Mouse (Mus musculus): ENCODE measurements around the gene Ephb3. TPM values are rescaled to one million over a fixed set of nuclear protein-coding genes. Genes with fewer than 3 reads are reported as not detected.

The Ephb3 gene
- total and polyA plus RNA-seq, 2 experiments from 2014 or later, result 8.3 to 21.4 TPM

GRCm38 (mm10) chr16:21271773-21272247 lies 67.3 kb downstream of the Ephb3 start:
- Histone ChIP-seq H3K4me2 (ENCODE audit: low read depth, low read length) (no peak overlapping the region), H3K27me3 (ENCODE audit: insufficient read depth, low read length) (no peaks in the 10 kb centered on the region), H3K36me3 (ENCODE audit: insufficient read depth, low read length) (no peaks in the 10 kb centered on the region), H3K9ac (replicated peaks; ENCODE audit: low read length) (no peak overlapping the region), H3K9me3 (ENCODE audit: low read length) (no peaks in the 10 kb centered on the region), H3K4me1 (ENCODE audit: insufficient read depth, low read length) (peaks cover 7% of the 10 kb centered on the region; the same call in 1 of the 2 replicates), H3K27ac (no peak overlapping the region), H3K4me3 (ENCODE audit: low read length) (no peak overlapping the region)
- WGBS, result 45% methylated on average over 6 of the region's 6 CpGs
- ATAC-seq (no peak), DNase-seq (ENCODE audit: low spot score) (no peak)
- no peak for TF ChIP-seq CTCF (IDR thresholded peaks at IDR 0.05; ENCODE audit: low read depth)

- no peak overlapping the region for H3K9ac ChIP-seq (replicated peaks; ENCODE audit: low read length)
- TF ChIP-seq CTCF (IDR thresholded peaks at IDR 0.05; ENCODE audit: low read depth), result no peak
- no peak for DNase-seq (ENCODE audit: low spot score)
- WGBS, result 55% methylated on average over 4 of the region's 4 CpGs
- no peak overlapping the region for H3K4me2 ChIP-seq (ENCODE audit: low read depth, low read length)
- H3K4me1 ChIP-seq (ENCODE audit: insufficient read depth, low read length), result peaks cover 7% of the 10 kb centered on the region; the same call in 1 of the 2 replicates
- no peak for ATAC-seq
- H3K36me3 ChIP-seq (ENCODE audit: insufficient read depth, low read length), result no peaks in the 10 kb centered on the region
- H3K4me3 ChIP-seq (ENCODE audit: low read length), result no peak overlapping the region
- H3K9me3 ChIP-seq (ENCODE audit: low read length), result no peaks in the 10 kb centered on the region
- H3K27me3 ChIP-seq (ENCODE audit: insufficient read depth, low read length), result no peaks in the 10 kb centered on the region
- H3K27ac ChIP-seq, result no peak overlapping the region
Measured at GRCm38 (mm10) chr16:21272748-21273147, 68.2 kb downstream of the Ephb3 start.

Small RNAs within 50 kb of the gene (microRNA-seq; reads per million reads assigned to microRNA genes)
- 0 to 0.18 reads per million in 2 experiments for gene Mir7680

Other genes starting within 250 kb of the Ephb3 start
- gene Teddm3, start 50.8 kb upstream of the Ephb3 start, total RNA-seq (2014; rRNA removed), result 0.10 and 0.43 TPM in 2 replicates
- gene Teddm3, start 50.8 kb upstream of the Ephb3 start, polyA plus RNA-seq (2015; fragmentation: Nextera tagmentation; extraction: Ambion mirVana), result 0.23 and 0.33 TPM in 2 replicates
- gene Vps8, start 218.4 kb downstream of the Ephb3 start, total RNA-seq (2014; rRNA removed), result 27.9 and 39.9 TPM in 2 replicates
- 21.2 and 24.3 TPM in 2 replicates for gene Vps8, start 218.4 kb downstream of the Ephb3 start, polyA plus RNA-seq (2015; fragmentation: Nextera tagmentation; extraction: Ambion mirVana)